Mouse (Mus musculus): ENCODE measurements around the gene Ino80. TPM values are rescaled to one million over a fixed set of nuclear protein-coding genes. Genes with fewer than 3 reads are reported as not detected.
A peak's percentile ranks its signal among the peaks of the same experiment; 100 is the strongest.

Ino80 gene
- total and polyA plus RNA-seq, 3 experiments = 10.6 to 17.8 (median 11.4) TPM

DNA sequence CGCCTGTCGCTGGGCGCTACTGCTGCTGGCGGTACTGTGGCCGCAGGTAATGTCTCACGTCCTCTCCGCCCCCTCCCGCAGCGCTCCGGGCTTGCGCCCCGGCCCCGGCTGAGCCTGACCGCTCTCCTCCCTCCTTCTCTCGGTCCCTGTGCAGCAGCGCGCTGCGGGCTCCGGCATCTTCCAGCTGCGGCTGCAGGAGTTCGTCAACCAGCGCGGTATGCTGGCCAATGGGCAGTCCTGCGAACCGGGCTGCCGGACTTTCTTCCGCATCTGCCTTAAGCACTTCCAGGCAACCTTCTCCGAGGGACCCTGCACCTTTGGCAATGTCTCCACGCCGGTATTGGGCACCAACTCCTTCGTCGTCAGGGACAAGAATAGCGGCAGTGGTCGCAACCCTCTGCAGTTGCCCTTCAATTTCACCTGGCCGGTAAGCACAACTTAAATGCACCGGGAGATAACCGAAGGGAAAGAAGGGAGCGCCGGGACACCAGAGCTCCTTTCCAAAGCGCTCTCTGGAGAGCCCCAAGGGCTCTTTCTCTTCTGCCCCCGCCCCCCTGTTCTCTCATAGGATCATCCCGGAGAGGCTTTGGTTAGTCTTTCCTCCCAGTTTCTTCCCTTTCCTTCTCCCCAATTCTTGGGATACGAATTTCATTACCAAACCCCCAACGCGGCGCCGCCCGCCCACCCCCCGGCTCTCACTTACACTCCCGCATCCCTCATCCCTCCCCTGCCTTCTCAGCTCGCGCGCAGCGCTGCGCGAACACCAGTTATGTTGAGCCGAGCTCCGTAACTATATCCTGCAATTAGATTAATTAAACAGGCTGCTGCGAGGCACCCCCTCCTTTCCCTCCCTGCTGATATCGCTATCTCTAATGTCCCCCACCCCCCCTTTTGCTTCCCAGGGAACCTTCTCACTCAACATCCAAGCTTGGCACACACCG lies 151.1 kb downstream of the Ino80 start:
- no peak overlapping the region; the same call in 1 of the 2 replicates for H3K9ac ChIP-seq (ENCODE audit: insufficient read depth, low read depth)
- no peaks in the 10 kb centered on the region for H3K79me2 ChIP-seq (replicated peaks; ENCODE audit: control insufficient read depth, extremely low read depth, insufficient read depth, poor library complexity, severe bottlenecking)
- dilution Hi-C loops (cut with MboI; ENCODE audit: extremely low pct_ligation_motif_present, extremely low pct_unique_long_range_greater_than_20kb, low sequenced_read_pairs) (no loop called here), in situ Hi-C loops (cut with MboI; ENCODE audit: low pct_ligation_motif_present, low pct_unique_long_range_greater_than_20kb, low sequenced_read_pairs) (no loop called here)
- no peak for DNase-seq (ENCODE audit: extremely low read depth)
- TF ChIP-seq SIN3A (IDR thresholded peaks at IDR 0.05; ENCODE audit: low read length) (peak; percentile 7; the same call in 1 of the 2 replicates), JUN (IDR thresholded peaks at IDR 0.05; ENCODE audit: insufficient read depth, low read depth, low read length) (no peak), UBTF (IDR thresholded peaks at IDR 0.05; ENCODE audit: low read depth, low read length) (peak; percentile 65; the same call in 1 of the 2 replicates)
- peaks cover 9 to 28% of the 10 kb centered on the region in 2 experiments for H3K4me1 ChIP-seq (ENCODE audit: control insufficient read depth in 1 of 2, insufficient read depth in 2 of 2)
- H3K9me3 ChIP-seq (replicated peaks; ENCODE audit: low read length) = peaks cover 15% of the 10 kb centered on the region
- H3K4me2 ChIP-seq (ENCODE audit: insufficient read depth, low read depth, poor library complexity, severe bottlenecking) = peak overlapping the region; percentile 96
- no peak overlapping the region for H3K27ac ChIP-seq (ENCODE audit: insufficient read depth, low read depth)
- no peaks in the 10 kb centered on the region for H3K36me3 ChIP-seq (replicated peaks in 1 of 2; ENCODE audit: control insufficient read depth in 1 of 2, insufficient read depth in 1 of 2, low read length in 1 of 2)
- peak overlapping the region in 2 of 3 experiments; percentile 17 to 25 for H3K4me3 ChIP-seq (replicated peaks in 1 of 3; ENCODE audit: low read depth in 2 of 3, low read length in 2 of 3, poor library complexity in 1 of 3)
- peaks cover 64% of the 10 kb centered on the region for H3K27me3 ChIP-seq (replicated peaks)

DNA sequence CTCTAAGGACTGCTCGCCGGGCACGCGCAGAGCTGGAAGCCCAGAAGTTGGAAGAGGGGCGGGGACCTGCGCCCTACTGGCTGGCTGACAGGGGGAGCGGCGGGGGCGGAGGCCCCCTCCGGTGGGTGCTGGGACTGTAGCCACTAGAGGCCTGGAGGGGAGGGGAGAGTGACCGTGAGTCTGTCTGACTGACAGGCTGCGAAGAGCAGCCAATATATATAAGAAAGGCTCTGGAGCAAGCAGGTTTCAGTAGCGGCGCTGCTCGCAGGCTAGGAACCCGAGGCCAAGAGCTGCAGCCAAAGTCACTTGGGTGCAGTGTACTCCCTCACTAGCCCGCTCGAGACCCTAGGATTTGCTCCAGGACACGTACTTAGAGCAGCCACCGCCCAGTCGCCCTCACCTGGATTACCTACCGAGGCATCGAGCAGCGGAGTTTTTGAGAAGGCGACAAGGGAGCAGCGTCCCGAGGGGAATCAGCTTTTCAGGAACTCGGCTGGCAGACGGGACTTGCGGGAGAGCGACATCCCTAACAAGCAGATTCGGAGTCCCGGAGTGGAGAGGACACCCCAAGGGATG lies 151.8 kb downstream of the Ino80 start, which contains the start of gene Dll4:
Gene Dll4 (plus strand): TSS at position 217 of the 576 bp plus-strand sequence.
- peaks cover 56% of the 10 kb centered on the region for H3K27me3 ChIP-seq (replicated peaks)
- peak within 1 kb of the TSS; percentile 96 for H3K4me2 ChIP-seq (ENCODE audit: insufficient read depth, low read depth, poor library complexity, severe bottlenecking)
- no peak within 1 kb of the TSS for H3K27ac ChIP-seq (ENCODE audit: insufficient read depth, low read depth)
- in situ Hi-C loops (cut with MboI; ENCODE audit: low pct_ligation_motif_present, low pct_unique_long_range_greater_than_20kb, low sequenced_read_pairs) (no loop called here), dilution Hi-C loops (cut with MboI; ENCODE audit: extremely low pct_ligation_motif_present, extremely low pct_unique_long_range_greater_than_20kb, low sequenced_read_pairs) (no loop called here)
- no peak within 1 kb of the TSS for H3K9ac ChIP-seq (ENCODE audit: insufficient read depth, low read depth)
- H3K4me3 ChIP-seq (replicated peaks in 1 of 3; ENCODE audit: low read depth in 2 of 3, low read length in 2 of 3, poor library complexity in 1 of 3) = peak within 1 kb of the TSS in 2 of 3 experiments; percentile 17 to 25
- peaks cover 15% of the 10 kb centered on the region for H3K9me3 ChIP-seq (replicated peaks; ENCODE audit: low read length)
- no peak for TF ChIP-seq SIN3A (IDR thresholded peaks at IDR 0.05; ENCODE audit: low read length)
- no peak for TF ChIP-seq ELF1 (IDR thresholded peaks at IDR 0.05; ENCODE audit: low read depth, low read length)
- no peak for TF ChIP-seq GABPA (IDR thresholded peaks at IDR 0.05; ENCODE audit: insufficient replicate concordance, low read depth, low read length)
- 0 out of 2 replicates have a peak, but pooled peaks have one; percentile 20 for TF ChIP-seq NRF1 (IDR thresholded peaks at IDR 0.05; ENCODE audit: low read depth, low read length)
- no peak for TF ChIP-seq JUND (conservative IDR thresholded peaks at IDR 0.05; ENCODE audit: low read depth, low read length)
- TF ChIP-seq CHD2 (IDR thresholded peaks at IDR 0.05; ENCODE audit: low read length) = no peak
- no peak for TF ChIP-seq USF2 (conservative IDR thresholded peaks at IDR 0.05; ENCODE audit: low read depth, low read length)
- TF ChIP-seq TCF12 (IDR thresholded peaks at IDR 0.05; ENCODE audit: low read depth, low read length) = no peak
- no peak for TF ChIP-seq RAD21 (IDR thresholded peaks at IDR 0.05; ENCODE audit: low read depth, low read length)
- H3K4me1 ChIP-seq (ENCODE audit: control insufficient read depth in 1 of 2, insufficient read depth in 2 of 2) = peaks cover 9 to 28% of the 10 kb centered on the region in 2 experiments
- DNase-seq (ENCODE audit: extremely low read depth) = no peak
- H3K79me2 ChIP-seq (replicated peaks; ENCODE audit: control insufficient read depth, extremely low read depth, insufficient read depth, poor library complexity, severe bottlenecking) = no peaks in the 10 kb centered on the region
- H3K36me3 ChIP-seq (replicated peaks in 1 of 2; ENCODE audit: control insufficient read depth in 1 of 2, insufficient read depth in 1 of 2, low read length in 1 of 2) = no peaks in the 10 kb centered on the region
